Mouse (Mus musculus) midbrain, postnatal 0 days (tissue): ENCODE measurements around the gene Kcnj12. TPM values are rescaled to one million over a fixed set of nuclear protein-coding genes. Genes with fewer than 3 reads are reported as not detected.
A peak's percentile ranks its signal among the peaks of the same experiment; 100 is the strongest.

ENCODE experiments used
- ATAC-seq: fragments of 200-750 bp; cut with Nextera tagmentation; 2 replicates; pipeline ENCODE4 v1.8.0; 2017; ENCODE audit warnings: moderate number of reproducible peaks, mild to moderate bottlenecking, moderate TSS enrichment, moderate library complexity; ENCODE audit not compliant: low FRiP score
- DNase-seq: peaks from one replicate; pipeline ENCODE4 v3.0.0-alpha.2; 2015; ENCODE audit warnings: low spot score
- H3K27ac ChIP-seq: fragments of 300-500 bp; sonication (generic); 2 replicates; pipeline ENCODE4 v1.5.1; 2014; ENCODE audit warnings: low read depth, mild to moderate bottlenecking, low read length, mixed read lengths
- H3K27me3 ChIP-seq: fragments of 300-500 bp; sonication (generic); 2 replicates; pipeline ENCODE4 v1.6.1; 2014; ENCODE audit warnings: low read length, control low read depth, mixed read lengths; ENCODE audit not compliant: insufficient read depth
- H3K36me3 ChIP-seq: fragments of 300-500 bp; sonication (generic); 2 replicates; pipeline ENCODE4 v1.6.1; 2014; ENCODE audit warnings: low read length, control low read depth, mixed read lengths; ENCODE audit not compliant: insufficient read depth
- H3K4me1 ChIP-seq: fragments of 300-500 bp; sonication (generic); 2 replicates; pipeline ENCODE4 v1.6.1; 2014; ENCODE audit warnings: mild to moderate bottlenecking, control low read depth, antibody characterized with exemption, low read length, mixed read lengths; ENCODE audit not compliant: insufficient read depth
- H3K4me2 ChIP-seq: fragments of 300-500 bp; sonication (generic); 2 replicates; pipeline ENCODE4 v1.6.1; 2014; ENCODE audit warnings: low read depth, mild to moderate bottlenecking, low read length, mixed read lengths; ENCODE audit not compliant: poor library complexity, severe bottlenecking
- H3K4me3 ChIP-seq: fragments of 300-500 bp; sonication (generic); 2 replicates; pipeline ENCODE4 v1.5.1; 2014; ENCODE audit warnings: low read depth, mild to moderate bottlenecking, low read length, moderate library complexity
- H3K9ac ChIP-seq: fragments of 300-500 bp; sonication (generic); replicated peaks from 2 replicates; pipeline ENCODE4 v1.6.1; 2014; ENCODE audit warnings: mild to moderate bottlenecking, low read length, moderate library complexity, mixed read lengths; ENCODE audit not compliant: poor library complexity, severe bottlenecking
- H3K9me3 ChIP-seq: fragments of 300-500 bp; sonication (generic); 2 replicates; pipeline ENCODE4 v1.6.1; 2016; ENCODE audit warnings: low read length, control low read depth
- CTCF ChIP-seq: IDR thresholded peaks from 2 replicates; pipeline ENCODE4 v1.5.1; 2016; ENCODE audit warnings: antibody characterized with exemption, mild to moderate bottlenecking
- WGBS: fragments of 180-500 bp; shearing (Covaris S2); extraction: QIAGEN DNeasy Blood & Tissue Kit; methylation state at CpG from one replicate; pipeline ENCODE4 v1.1.7; 2014; 5-methylcytosine and 5-hydroxymethylcytosine counted together
- polyA plus RNA-seq: library from polyadenylated mRNA; unstranded; fragments of >200 nt; fragmentation: Nextera tagmentation; extraction: Ambion mirVana; gene quantifications from 2 replicates; pipeline ENCODE4 v1.2.1, GENCODE M21; 2015
- total RNA-seq: library from RNA; depleted of rRNA; stranded (reverse); fragments of >200 nt; gene quantifications from 2 replicates; pipeline ENCODE4 v1.2.3, GENCODE M21; 2014

Kcnj12 gene
- total and polyA plus RNA-seq, 2 experiments from 2014 or later: 3.1 to 23.6 TPM

- H3K36me3 ChIP-seq: no peaks in the 10 kb centered on the region
- H3K4me2 ChIP-seq: no peak overlapping the region
- no peak overlapping the region for H3K9ac ChIP-seq
- no peaks in the 10 kb centered on the region for H3K9me3 ChIP-seq
- TF ChIP-seq CTCF: no peak
- 81% methylated on average over 2 of the region's 2 CpGs for WGBS
- no peaks in the 10 kb centered on the region for H3K27me3 ChIP-seq
- H3K4me3 ChIP-seq: no peak overlapping the region
- H3K4me1 ChIP-seq: no peaks in the 10 kb centered on the region
- H3K27ac ChIP-seq: no peak overlapping the region
- ATAC-seq (no peak), DNase-seq (no peak)
Observed at GRCm38 (mm10) chr11:61081624-61082023, 59.3 kb downstream of the Kcnj12 start.

DNA sequence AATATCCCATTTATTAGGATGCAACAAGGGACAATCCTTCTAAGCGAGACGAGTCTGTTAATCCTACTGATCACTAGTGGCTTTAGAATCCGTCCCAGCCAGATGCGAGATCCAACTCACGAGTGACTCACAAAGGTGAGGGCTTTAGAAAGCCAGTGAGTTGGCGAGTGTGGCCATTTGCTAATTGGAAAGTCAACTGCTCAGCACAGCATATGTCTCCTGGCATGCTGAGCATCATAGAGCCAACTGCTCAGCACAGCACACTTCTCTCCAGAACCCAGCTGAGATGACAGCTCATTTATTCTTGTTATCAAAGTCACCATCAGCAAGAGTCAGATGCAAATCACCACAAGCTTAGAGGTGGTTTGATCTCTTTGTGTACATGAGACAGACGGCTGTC lies 67.8 kb downstream of the Kcnj12 start:
- no peaks in the 10 kb centered on the region for H3K9me3 ChIP-seq
- ATAC-seq: no peak
- no peak overlapping the region for H3K27ac ChIP-seq
- H3K4me3 ChIP-seq: no peak overlapping the region
- no peaks in the 10 kb centered on the region for H3K4me1 ChIP-seq
- H3K4me2 ChIP-seq: no peak overlapping the region
- DNase-seq: peak; percentile 35
- no peak overlapping the region for H3K9ac ChIP-seq
- H3K27me3 ChIP-seq: no peaks in the 10 kb centered on the region
- no peaks in the 10 kb centered on the region for H3K36me3 ChIP-seq
- WGBS: 44% methylated on average over 7 of the region's 7 CpGs
- no peak for TF ChIP-seq CTCF

- DNase-seq: peak; percentile 18
- no peak for ATAC-seq
- 49% methylated on average over 3 of the region's 3 CpGs for WGBS
Observed at GRCm38 (mm10) chr11:61091192-61091591, 68.8 kb downstream of the Kcnj12 start.

DNA sequence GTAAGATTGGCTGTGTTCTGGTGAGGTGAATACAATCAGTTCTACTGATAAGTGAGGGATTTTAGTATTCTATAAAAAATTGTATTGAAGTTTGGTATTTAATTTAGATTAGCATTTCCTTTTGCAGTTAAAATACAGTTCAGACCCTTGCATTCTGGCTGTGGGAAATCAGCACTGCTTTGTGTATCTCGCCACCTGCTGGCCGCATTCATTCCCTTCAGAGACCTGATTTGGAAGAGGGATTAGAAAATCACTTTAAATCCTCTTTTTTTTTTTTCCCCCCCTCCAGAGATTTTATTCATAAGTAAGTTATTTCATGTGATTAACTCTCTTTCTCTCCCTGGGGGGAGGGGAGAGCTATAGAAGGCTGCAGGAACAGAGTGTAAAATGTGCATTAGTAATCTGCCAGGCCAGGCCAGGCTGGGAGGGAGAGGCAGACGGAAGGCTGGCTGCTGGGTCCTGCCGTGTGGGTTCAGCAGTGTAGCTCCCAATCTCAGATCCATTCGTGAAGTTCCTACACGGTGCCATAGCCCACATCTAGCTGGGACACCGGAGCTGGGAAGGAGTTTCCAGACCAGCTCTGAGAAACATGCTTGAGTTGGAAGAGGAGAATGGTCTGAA lies 69.4 kb downstream of the Kcnj12 start:
- H3K4me2 ChIP-seq: no peak overlapping the region
- H3K9ac ChIP-seq: no peak overlapping the region
- no peaks in the 10 kb centered on the region for H3K9me3 ChIP-seq
- TF ChIP-seq CTCF: peak; percentile 95
- DNase-seq (peak; percentile 88), ATAC-seq (no peak)
- no peaks in the 10 kb centered on the region for H3K4me1 ChIP-seq
- H3K27me3 ChIP-seq: no peaks in the 10 kb centered on the region
- H3K27ac ChIP-seq: no peak overlapping the region
- no peaks in the 10 kb centered on the region for H3K36me3 ChIP-seq
- no peak overlapping the region for H3K4me3 ChIP-seq
- 11% methylated on average over 7 of the region's 7 CpGs for WGBS

More at GRCm38 (mm10) chr11:61091192-61091591, 68.8 kb downstream of the Kcnj12 start:
- H3K9me3 ChIP-seq: no peaks in the 10 kb centered on the region
- TF ChIP-seq CTCF: no peak
- H3K27me3 ChIP-seq: no peaks in the 10 kb centered on the region
- no peak overlapping the region for H3K27ac ChIP-seq
- H3K4me1 ChIP-seq: no peaks in the 10 kb centered on the region
- no peak overlapping the region for H3K9ac ChIP-seq
- no peaks in the 10 kb centered on the region for H3K36me3 ChIP-seq
- H3K4me2 ChIP-seq: no peak overlapping the region
- no peak overlapping the region for H3K4me3 ChIP-seq

- no peaks in the 10 kb centered on the region for H3K9me3 ChIP-seq
- H3K4me3 ChIP-seq: no peak overlapping the region
- H3K9ac ChIP-seq: no peak overlapping the region
- DNase-seq (no peak), ATAC-seq (no peak)
- no peaks in the 10 kb centered on the region for H3K36me3 ChIP-seq
- no peaks in the 10 kb centered on the region for H3K4me1 ChIP-seq
- no peak overlapping the region for H3K27ac ChIP-seq
- no peak for TF ChIP-seq CTCF
- 52% methylated on average over 1 of the region's 1 CpGs for WGBS
- no peak overlapping the region for H3K4me2 ChIP-seq
- no peaks in the 10 kb centered on the region for H3K27me3 ChIP-seq
Observed at GRCm38 (mm10) chr11:61098046-61098445, 75.7 kb downstream of the Kcnj12 start.

DNA sequence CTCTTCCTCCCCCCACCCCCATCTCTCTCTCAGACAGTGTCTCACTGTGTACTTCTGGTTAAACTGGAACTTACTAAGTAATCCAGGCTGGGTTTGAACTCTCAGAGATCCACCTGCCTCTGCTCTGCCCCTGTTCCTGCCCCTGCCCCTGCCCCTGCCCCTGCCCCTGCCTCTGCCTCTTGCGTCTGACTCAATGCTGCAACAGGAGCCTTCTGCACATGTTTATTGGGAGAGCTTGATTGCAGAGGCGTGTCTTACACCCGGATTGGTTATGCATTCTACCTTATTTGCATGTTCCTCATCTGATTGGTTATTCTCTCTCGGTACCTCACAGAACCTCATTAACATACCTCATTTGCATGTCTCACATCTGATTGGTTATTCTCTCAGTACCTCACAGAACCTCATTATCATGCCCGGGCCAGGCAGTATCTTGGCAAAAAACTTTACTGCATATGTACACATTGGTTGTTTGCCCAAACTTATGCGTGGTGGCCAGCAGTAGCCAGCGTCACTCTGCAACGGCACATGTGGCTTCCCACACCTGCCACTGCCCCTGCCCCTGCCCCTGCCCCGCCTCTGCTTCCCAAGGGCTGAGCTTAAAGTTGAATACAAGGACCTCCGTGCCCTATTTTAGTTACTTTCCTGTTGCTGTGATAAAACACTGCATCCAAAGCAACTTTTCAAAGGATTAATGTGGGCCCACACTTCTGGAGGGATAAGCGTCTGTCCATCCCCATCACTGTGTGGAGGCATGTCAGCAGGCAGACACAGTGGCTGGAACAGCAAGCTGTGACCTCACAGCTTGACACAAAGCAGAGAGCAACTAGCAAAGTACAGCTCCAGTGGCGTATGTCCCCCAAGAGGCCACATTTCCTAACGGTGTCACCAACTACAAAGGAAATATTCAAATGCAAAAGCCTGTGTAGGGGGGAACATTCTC lies 80.3 kb downstream of the Kcnj12 start:
- no peak for ATAC-seq

More for the DNA sequence above, 80.3 kb downstream of the Kcnj12 start:
- TF ChIP-seq CTCF: no peak
- H3K4me2 ChIP-seq: no peak overlapping the region
- no peak overlapping the region for H3K9ac ChIP-seq
- WGBS: 27% methylated on average over 12 of the region's 13 CpGs
- no peaks in the 10 kb centered on the region for H3K27me3 ChIP-seq
- no peak for DNase-seq
- H3K4me1 ChIP-seq: no peaks in the 10 kb centered on the region
- H3K9me3 ChIP-seq: no peaks in the 10 kb centered on the region
- no peak overlapping the region for H3K27ac ChIP-seq
- H3K4me3 ChIP-seq: no peak overlapping the region
- H3K36me3 ChIP-seq: no peaks in the 10 kb centered on the region
